Mouse (Mus musculus): ENCODE measurements at regions not wholly inside any gene's neighbourhood (a gene's known extent, or its start where the extent isn't known, plus 50 kb on each side); places are given as distances from the start of the nearest gene placed in this dataset.

- ATAC-seq (ENCODE audit: insufficient number of reproducible peaks, insufficient read depth, low FRiP score, low TSS enrichment, low read depth) = no peak
- Histone ChIP-seq H3K4me2 (no peak overlapping the region), H3K9me3 (no peaks in the 10 kb centered on the region), H3K9ac (replicated peaks) (no peak overlapping the region), H3K4me1 (replicated peaks) (peaks cover 12% of the 10 kb centered on the region), H3K27ac (no peak overlapping the region), H3K4me3 (replicated peaks) (no peak overlapping the region), H3K36me3 (no peaks in the 10 kb centered on the region), H3K27me3 (no peaks in the 10 kb centered on the region)
- WGBS = 41% methylated on average over 8 of the region's 8 CpGs
These were observed 118.1 kb upstream of the Dpyd start for GRCm38 (mm10) chr3:118443742-118444332.

DNA sequence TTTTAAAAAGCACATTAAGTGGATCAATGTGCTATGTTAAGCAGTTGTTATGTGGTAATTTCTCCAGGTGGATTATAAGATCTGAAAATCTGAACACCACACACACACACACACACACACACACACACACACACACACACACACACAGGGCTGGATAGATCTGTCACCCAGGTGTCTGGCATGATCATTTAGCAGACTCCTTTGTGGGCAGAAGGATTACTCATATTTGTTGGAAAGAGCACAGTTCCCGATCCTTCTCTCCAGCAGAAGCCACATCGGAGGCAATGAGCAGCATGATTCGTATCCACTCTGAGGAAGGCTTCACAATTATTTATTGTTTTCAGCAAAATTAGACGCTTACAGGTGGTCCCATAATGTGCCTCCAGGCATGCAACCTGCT, 116.6 kb upstream of the Dpyd start:
- Histone ChIP-seq H3K4me3 (replicated peaks) (no peak overlapping the region), H3K4me1 (replicated peaks) (peaks cover 12% of the 10 kb centered on the region), H3K27me3 (no peaks in the 10 kb centered on the region), H3K4me2 (no peak overlapping the region), H3K9me3 (no peaks in the 10 kb centered on the region), H3K27ac (no peak overlapping the region), H3K36me3 (no peaks in the 10 kb centered on the region), H3K9ac (replicated peaks) (no peak overlapping the region)
- ATAC-seq (ENCODE audit: insufficient number of reproducible peaks, insufficient read depth, low FRiP score, low TSS enrichment, low read depth) = no peak
- WGBS = 54% methylated on average over 4 of the region's 4 CpGs

GRCm38 (mm10) chr3:118459636-118460035, 102.3 kb upstream of the Dpyd start:
- Histone ChIP-seq H3K9me3 (no peaks in the 10 kb centered on the region), H3K27me3 (no peaks in the 10 kb centered on the region), H3K36me3 (no peaks in the 10 kb centered on the region), H3K4me3 (replicated peaks) (no peak overlapping the region), H3K4me2 (no peak overlapping the region), H3K27ac (no peak overlapping the region), H3K9ac (replicated peaks) (no peak overlapping the region), H3K4me1 (replicated peaks) (no peaks in the 10 kb centered on the region)
- whole genome bisulfite sequencing = 72% methylated on average over 2 of the region's 2 CpGs
- no peak for ATAC-seq (ENCODE audit: insufficient number of reproducible peaks, insufficient read depth, low FRiP score, low TSS enrichment, low read depth)

- Histone ChIP-seq H3K4me3 (replicated peaks) (no peak overlapping the region), H3K27me3 (no peaks in the 10 kb centered on the region), H3K36me3 (no peaks in the 10 kb centered on the region), H3K27ac (no peak overlapping the region), H3K4me1 (replicated peaks) (no peaks in the 10 kb centered on the region), H3K9ac (replicated peaks) (no peak overlapping the region), H3K9me3 (no peaks in the 10 kb centered on the region), H3K4me2 (no peak overlapping the region)
- WGBS = 90% methylated on average over 2 of the region's 2 CpGs
- ATAC-seq (ENCODE audit: insufficient number of reproducible peaks, insufficient read depth, low FRiP score, low TSS enrichment, low read depth) = no peak
These were observed 96.3 kb upstream of the Dpyd start for GRCm38 (mm10) chr3:118465611-118466010.

- H3K4me1 ChIP-seq (replicated peaks) = peaks cover 18% of the 10 kb centered on the region
- no peaks in the 10 kb centered on the region for H3K9me3 ChIP-seq
- WGBS = 10% methylated on average over 10 of the region's 10 CpGs
- peak; percentile 80 for ATAC-seq (ENCODE audit: insufficient number of reproducible peaks, insufficient read depth, low FRiP score, low TSS enrichment, low read depth)
- peak overlapping the region; percentile 36 for H3K4me2 ChIP-seq
- H3K9ac ChIP-seq (replicated peaks) = no peak overlapping the region
- no peak overlapping the region for H3K27ac ChIP-seq
- no peak overlapping the region for H3K4me3 ChIP-seq (replicated peaks)
- no peaks in the 10 kb centered on the region for H3K36me3 ChIP-seq
- no peaks in the 10 kb centered on the region for H3K27me3 ChIP-seq
These were observed 89.6 kb upstream of the Dpyd start for GRCm38 (mm10) chr3:118472215-118472799.

DNA sequence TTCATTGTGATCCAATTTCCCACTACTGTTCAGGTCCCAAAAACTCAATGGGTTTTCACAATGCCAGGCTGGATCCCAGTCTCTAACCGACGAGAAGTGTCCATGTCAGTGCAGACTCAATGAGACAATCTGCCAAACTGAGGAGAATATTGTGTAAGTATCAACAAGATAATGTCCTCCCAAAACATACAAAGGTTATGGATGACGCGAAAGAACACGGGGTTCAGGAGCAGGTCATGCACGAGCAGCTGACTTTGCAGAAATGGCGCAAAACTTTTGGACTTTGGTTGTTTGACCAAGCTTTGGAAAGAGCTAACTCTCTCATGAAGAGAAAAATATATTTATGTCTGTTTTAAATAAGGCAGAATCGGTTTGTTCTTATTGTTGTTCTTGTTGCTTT, 83.9 kb upstream of the Dpyd start:
- peaks cover 3% of the 10 kb centered on the region; the same call in 1 of the 2 replicates for H3K4me1 ChIP-seq (replicated peaks)
- H3K36me3 ChIP-seq = no peaks in the 10 kb centered on the region
- H3K4me2 ChIP-seq = no peak overlapping the region
- no peak overlapping the region for H3K27ac ChIP-seq
- H3K9me3 ChIP-seq = no peaks in the 10 kb centered on the region
- H3K9ac ChIP-seq (replicated peaks) = no peak overlapping the region
- H3K27me3 ChIP-seq = no peaks in the 10 kb centered on the region
- H3K4me3 ChIP-seq (replicated peaks) = no peak overlapping the region
- ATAC-seq (ENCODE audit: insufficient number of reproducible peaks, insufficient read depth, low FRiP score, low TSS enrichment, low read depth) = no peak
- WGBS = 89% methylated on average over 8 of the region's 8 CpGs

- no peaks in the 10 kb centered on the region for H3K9me3 ChIP-seq
- no peak overlapping the region for H3K27ac ChIP-seq
- no peak overlapping the region for H3K9ac ChIP-seq (replicated peaks)
- no peak overlapping the region for H3K4me3 ChIP-seq (replicated peaks)
- WGBS = 81% methylated on average over 8 of the region's 8 CpGs
- H3K4me2 ChIP-seq = no peak overlapping the region
- ATAC-seq (ENCODE audit: insufficient number of reproducible peaks, insufficient read depth, low FRiP score, low TSS enrichment, low read depth) = no peak
- no peaks in the 10 kb centered on the region for H3K27me3 ChIP-seq
- H3K4me1 ChIP-seq (replicated peaks) = no peaks in the 10 kb centered on the region
- H3K36me3 ChIP-seq = no peaks in the 10 kb centered on the region
These were observed 81.2 kb upstream of the Dpyd start for GRCm38 (mm10) chr3:118480515-118481248.

GRCm38 (mm10) chr3:118485966-118486365, 76.0 kb upstream of the Dpyd start:
- no peak overlapping the region for H3K27ac ChIP-seq
- no peak overlapping the region for H3K4me2 ChIP-seq
- no peak overlapping the region for H3K4me3 ChIP-seq (replicated peaks)
- no peaks in the 10 kb centered on the region for H3K4me1 ChIP-seq (replicated peaks)
- no peaks in the 10 kb centered on the region for H3K27me3 ChIP-seq
- no peaks in the 10 kb centered on the region for H3K36me3 ChIP-seq
- 69% methylated on average over 2 of the region's 2 CpGs for WGBS
- H3K9ac ChIP-seq (replicated peaks) = no peak overlapping the region
- no peak for ATAC-seq (ENCODE audit: insufficient number of reproducible peaks, insufficient read depth, low FRiP score, low TSS enrichment, low read depth)
- H3K9me3 ChIP-seq = no peaks in the 10 kb centered on the region

GRCm38 (mm10) chr3:118487408-118487807, 74.5 kb upstream of the Dpyd start:
- no peaks in the 10 kb centered on the region for H3K27me3 ChIP-seq
- no peaks in the 10 kb centered on the region for H3K36me3 ChIP-seq
- no peak overlapping the region for H3K4me2 ChIP-seq
- H3K4me1 ChIP-seq (replicated peaks) = no peaks in the 10 kb centered on the region
- ATAC-seq (ENCODE audit: insufficient number of reproducible peaks, insufficient read depth, low FRiP score, low TSS enrichment, low read depth) = no peak
- no peak overlapping the region for H3K9ac ChIP-seq (replicated peaks)
- WGBS = 64% methylated on average over 8 of the region's 8 CpGs
- H3K27ac ChIP-seq = no peak overlapping the region
- H3K9me3 ChIP-seq = no peaks in the 10 kb centered on the region
- no peak overlapping the region for H3K4me3 ChIP-seq (replicated peaks)

DNA sequence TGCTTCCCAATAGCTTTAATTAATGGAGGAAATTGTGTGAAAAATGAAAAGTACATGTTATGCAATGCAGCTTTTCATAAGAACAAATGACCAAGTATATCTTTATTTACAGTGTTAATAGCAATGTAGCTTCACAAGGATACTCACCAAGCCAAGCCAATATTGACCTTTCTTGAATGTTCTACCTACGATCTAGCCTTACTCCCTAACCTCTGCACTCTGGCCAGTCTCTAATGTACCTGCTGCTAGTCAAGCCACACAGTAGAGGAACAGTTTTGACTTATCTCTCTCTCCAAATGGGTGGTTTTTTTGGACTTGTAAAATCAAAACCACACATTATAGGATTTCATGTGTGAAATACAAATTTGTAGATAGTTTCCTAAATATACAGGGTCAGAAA, 70.8 kb upstream of the Dpyd start:
- H3K4me1 ChIP-seq (replicated peaks) = no peaks in the 10 kb centered on the region; the same call in 1 of the 2 replicates
- H3K4me3 ChIP-seq (replicated peaks) = no peak overlapping the region
- no peak overlapping the region for H3K4me2 ChIP-seq
- H3K9me3 ChIP-seq = no peaks in the 10 kb centered on the region
- H3K27me3 ChIP-seq = no peaks in the 10 kb centered on the region
- no peak for ATAC-seq (ENCODE audit: insufficient number of reproducible peaks, insufficient read depth, low FRiP score, low TSS enrichment, low read depth)
- no peak overlapping the region for H3K9ac ChIP-seq (replicated peaks)
- 97% methylated on average over 1 of the region's 1 CpGs for WGBS
- no peak overlapping the region for H3K27ac ChIP-seq
- no peaks in the 10 kb centered on the region for H3K36me3 ChIP-seq

- H3K36me3 ChIP-seq = no peaks in the 10 kb centered on the region
- no peak for ATAC-seq (ENCODE audit: insufficient number of reproducible peaks, insufficient read depth, low FRiP score, low TSS enrichment, low read depth)
- H3K27me3 ChIP-seq = no peaks in the 10 kb centered on the region
- H3K9me3 ChIP-seq = no peaks in the 10 kb centered on the region
- no peak overlapping the region for H3K4me3 ChIP-seq (replicated peaks)
- no peaks in the 10 kb centered on the region; the same call in 1 of the 2 replicates for H3K4me1 ChIP-seq (replicated peaks)
- no peak overlapping the region for H3K9ac ChIP-seq (replicated peaks)
- H3K4me2 ChIP-seq = no peak overlapping the region
- 93% methylated on average over 5 of the region's 5 CpGs for WGBS
- H3K27ac ChIP-seq = no peak overlapping the region
These were observed 70.1 kb upstream of the Dpyd start for GRCm38 (mm10) chr3:118491871-118492270.
